Mouse (Mus musculus): ENCODE results near the gene Camkk2. TPM values are rescaled to one million over a fixed set of nuclear protein-coding genes. Genes with fewer than 3 reads are reported as not detected.

Gene Camkk2
- 46.4 to 54.2 TPM (median 49.5 TPM) in 4 replicates for total RNA-seq (2023)

DNA sequence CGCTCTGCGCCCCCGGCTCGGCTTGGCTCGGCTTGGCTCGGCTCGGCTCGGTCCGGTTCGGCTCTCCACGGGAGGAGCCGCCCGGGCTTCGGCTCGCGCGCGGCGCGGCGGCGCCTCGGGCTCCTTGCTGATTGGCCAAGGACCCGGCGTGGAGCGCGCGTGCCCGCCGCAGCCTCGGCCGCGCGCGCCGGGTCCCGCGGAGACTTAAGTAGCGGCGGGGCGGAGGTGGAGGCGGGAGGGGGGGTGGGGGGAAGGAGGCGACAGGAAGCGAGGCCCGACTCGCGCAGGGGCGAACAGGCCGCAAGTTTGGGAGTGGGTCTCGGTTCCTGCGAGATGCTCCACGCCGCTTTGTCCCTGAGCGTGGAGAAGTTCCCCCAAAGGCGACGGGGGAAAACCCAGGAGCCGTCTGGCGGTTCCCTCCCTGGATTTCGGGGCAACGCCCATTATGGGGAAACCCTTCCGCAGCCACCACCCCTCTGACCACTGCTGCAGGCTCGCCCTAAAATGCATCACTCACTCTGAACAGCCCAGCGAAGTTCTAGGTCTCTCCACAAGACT lies at the start of gene Camkk2:
TSS of gene Camkk2 (minus strand) at position 133 of the 558 bp plus-strand sequence.

DNA sequence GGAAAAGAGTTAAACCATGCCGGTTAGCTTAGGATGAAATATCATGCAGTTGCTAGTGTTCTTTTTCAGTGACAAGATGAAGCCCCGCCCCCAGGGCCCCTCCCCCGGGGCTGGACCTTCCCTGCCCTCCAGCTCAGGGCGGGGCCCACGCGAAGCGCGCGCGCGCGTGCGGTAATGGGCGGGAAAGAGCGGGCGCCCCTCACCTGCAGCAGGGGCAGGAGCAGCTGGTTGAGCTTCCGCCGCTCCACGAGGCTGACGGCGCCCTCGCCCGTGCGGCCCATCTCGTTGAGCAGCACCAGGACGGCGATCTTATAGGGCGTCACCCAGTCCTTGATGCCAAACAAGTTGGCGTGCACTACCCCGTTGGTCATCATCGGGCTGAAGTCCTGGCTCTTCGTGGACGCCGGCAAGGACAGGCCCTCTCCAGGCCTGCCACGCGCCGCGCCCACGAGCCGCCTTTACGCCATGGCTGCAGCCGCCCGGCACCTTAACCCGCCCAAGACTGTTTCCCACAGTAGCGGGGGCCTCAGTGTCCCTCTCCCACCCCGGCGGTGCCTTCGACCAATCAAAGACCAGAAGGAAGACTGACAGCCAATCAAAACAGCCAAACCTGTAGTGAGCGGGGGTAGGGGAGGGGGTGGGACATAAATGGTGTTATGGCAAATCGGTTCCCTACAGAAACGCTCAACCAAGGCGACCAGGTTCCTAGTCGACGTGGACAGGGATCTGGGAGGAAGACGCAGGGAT lies 41.7 kb upstream of the Camkk2 start, which contains the start of gene Anapc5:
TSS of gene Anapc5 (minus strand) at position 563 of the 747 bp plus-strand sequence.

DNA sequence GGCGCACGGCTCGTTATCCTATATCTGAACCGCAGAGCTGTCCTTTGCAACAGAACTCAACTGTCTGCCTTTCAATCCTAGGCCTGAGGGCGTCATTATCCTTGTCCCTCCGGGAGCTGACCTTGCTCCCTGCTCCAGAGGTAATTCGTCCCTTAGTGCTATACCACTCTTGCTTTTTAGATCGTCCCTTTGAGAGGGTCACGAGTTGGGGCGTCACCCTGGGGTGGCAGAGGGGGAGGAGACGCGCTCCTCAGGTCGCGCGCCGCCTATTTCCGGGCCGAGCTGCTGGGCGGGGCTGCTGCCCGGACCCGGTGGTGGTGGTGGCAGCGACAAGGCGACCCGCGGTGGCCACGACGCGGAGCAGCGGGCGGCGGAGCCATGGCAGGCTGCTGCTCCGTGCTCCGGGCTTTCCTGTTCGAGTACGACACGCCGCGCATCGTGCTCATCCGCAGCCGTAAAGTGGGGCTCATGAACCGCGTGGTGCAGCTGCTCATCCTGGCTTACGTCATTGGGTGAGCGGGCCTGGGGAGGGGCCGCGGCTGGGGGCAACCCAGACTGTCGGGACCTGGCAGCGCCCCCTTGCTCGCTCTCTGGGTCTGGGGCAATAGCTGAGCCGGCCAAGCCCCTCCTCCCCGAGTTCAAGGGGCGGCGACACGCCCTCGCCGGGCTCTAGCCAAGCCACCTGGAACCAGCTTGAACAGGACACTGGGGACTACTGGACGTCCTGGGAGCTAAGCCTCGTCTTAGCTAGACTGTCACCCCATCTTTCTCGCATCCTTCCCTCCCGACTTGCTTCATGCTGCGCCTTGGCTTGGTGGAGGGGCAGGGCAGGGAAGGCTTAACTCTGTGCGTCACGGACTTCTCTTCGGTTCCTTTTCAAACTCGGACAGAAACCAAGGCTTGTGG lies 71.7 kb downstream of the Camkk2 start, which contains the start of gene P2rx4:
TSS of gene P2rx4 (plus strand) at position 269 of the 906 bp plus-strand sequence.

Other genes starting within 250 kb of the Camkk2 start
- 1.7 to 5.1 TPM (median 3.8 TPM) in 4 replicates for gene Ift81, start 164.9 kb downstream of the Camkk2 start, total RNA-seq (2023)
- gene P2rx7, start 135.5 kb downstream of the Camkk2 start, total RNA-seq (2023) = 2.4 to 5.4 TPM (median 2.6 TPM) in 4 replicates
- gene P2rx4, start 71.9 kb downstream of the Camkk2 start, total RNA-seq (2023) = 91.2 to 102 TPM (median 98.1 TPM) in 4 replicates
- 190 to 219 TPM (median 200 TPM) in 4 replicates for gene Anapc5, start 41.9 kb upstream of the Camkk2 start, total RNA-seq (2023)
- 36.0 to 43.2 TPM (median 38.4 TPM) in 4 replicates for gene Rnf34, start 70.6 kb upstream of the Camkk2 start, total RNA-seq (2023)
- gene Kdm2b, start 210.4 kb upstream of the Camkk2 start, total RNA-seq (2023) = 65.3 to 81.3 TPM (median 78.3 TPM) in 4 replicates
- gene Orai1, start 235.7 kb upstream of the Camkk2 start, total RNA-seq (2023) = 31.5 to 41.1 TPM (median 37.4 TPM) in 4 replicates